Mouse (Mus musculus) right cerebral cortex, adult 2 months (tissue): Measurements from ENCODE around the gene Tfec.

Experiments
- DNase-seq, 2 experiments: peaks; one replicate each; pipeline ENCODE4 v3.0.0; 2021 to 2022; ENCODE audit warnings: low spot score in 2 of 2

The Tfec gene

GRCm38 (mm10) chr6:16898251-16898862, at the start of gene Tfec:
Gene Tfec (minus strand): TSS chr6:16898441.
- no peak for DNase-seq

- DNase-seq, result no peak
Measured at GRCm38 (mm10) chr6:16947837-16948236, 49.6 kb upstream of the Tfec start.

DNA sequence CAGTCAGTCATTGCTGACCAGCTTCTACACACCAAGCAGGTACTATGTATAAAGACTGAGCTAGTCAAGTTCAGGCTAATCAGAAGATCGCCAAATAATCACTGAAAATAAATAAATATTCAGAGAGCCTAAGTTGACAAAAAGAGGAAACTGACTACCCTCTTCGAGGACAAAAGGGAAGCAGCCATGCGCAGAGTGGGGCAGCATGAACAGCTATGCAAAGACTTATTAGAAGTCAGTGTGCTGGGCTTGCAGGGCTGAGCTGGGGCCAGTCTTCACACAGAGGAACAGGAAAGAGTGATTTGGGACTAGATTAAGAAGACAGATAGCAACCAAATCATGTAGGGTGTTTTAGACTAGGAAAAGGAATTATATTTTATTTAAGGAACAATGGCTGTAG, 45.3 kb upstream of the Tfec start:
- DNase-seq, result no peak

- no peak for DNase-seq
Measured at GRCm38 (mm10) chr6:16942433-16942832, 44.2 kb upstream of the Tfec start.

GRCm38 (mm10) chr6:16931059-16931458, 32.8 kb upstream of the Tfec start:
- no peak for DNase-seq

DNA sequence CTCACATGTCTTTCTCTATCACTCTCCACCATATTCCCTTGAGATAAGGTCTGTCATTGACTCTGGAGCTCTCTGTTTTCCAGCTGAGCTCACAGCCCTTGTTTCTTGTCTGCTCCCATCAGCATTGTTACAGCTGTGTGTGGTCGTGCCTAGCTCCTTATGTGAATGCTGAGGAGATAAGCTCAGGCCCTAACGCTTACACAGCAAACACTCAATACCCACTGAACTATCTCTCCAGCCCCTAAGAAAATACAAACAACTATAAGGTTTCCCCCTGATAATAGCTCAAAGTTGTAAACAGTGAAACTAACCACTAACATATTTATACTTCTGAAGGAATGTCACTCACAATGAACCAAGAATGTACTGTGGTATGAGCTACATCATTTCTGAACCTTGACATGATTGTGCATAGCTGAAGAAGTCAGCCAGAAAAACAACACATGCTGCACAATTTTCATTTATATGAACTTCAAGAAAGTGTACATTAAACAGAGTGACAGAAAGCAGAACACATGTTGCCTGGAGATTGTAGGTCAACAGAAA, 21.9 kb upstream of the Tfec start:
- no peak for DNase-seq

- no peak for DNase-seq
Measured at GRCm38 (mm10) chr6:16891819-16892218, 6.4 kb downstream of the Tfec start.

GRCm38 (mm10) chr6:16883537-16884307, 14.5 kb downstream of the Tfec start:
- no peak for DNase-seq

DNA sequence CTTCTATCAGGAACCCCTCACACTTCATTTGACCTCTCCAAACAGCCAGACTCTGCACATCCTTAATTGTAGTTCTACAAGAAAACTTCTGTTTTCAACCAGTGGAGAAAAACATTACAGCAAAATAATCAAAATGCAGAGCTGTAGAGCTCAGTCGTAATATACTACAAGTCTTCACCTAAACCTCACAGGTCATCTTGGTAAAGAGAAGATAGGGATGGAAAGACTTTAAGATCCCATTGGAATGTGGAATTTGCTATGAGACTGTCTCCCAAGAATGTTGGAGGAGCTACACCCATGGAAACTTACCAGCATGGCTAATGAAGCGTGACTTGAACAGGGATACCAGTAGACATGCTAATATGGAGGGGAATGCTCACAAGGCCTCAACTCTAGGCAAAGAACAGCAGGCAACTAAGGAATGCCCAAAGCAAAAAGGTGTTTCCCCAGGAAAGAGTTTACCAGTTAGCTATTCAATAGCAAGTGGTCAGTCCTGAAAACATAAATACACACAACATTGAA, 24.2 kb downstream of the Tfec start:
- DNase-seq, result no peak

- DNase-seq, result no peak
Measured at GRCm38 (mm10) chr6:16870067-16870466, 28.2 kb downstream of the Tfec start.

GRCm38 (mm10) chr6:16868314-16868713, 29.9 kb downstream of the Tfec start:
- DNase-seq, result no peak

GRCm38 (mm10) chr6:16862753-16863508, 35.3 kb downstream of the Tfec start:
- no peak for DNase-seq

GRCm38 (mm10) chr6:16862050-16862449, 36.2 kb downstream of the Tfec start:
- DNase-seq, result no peak

DNA sequence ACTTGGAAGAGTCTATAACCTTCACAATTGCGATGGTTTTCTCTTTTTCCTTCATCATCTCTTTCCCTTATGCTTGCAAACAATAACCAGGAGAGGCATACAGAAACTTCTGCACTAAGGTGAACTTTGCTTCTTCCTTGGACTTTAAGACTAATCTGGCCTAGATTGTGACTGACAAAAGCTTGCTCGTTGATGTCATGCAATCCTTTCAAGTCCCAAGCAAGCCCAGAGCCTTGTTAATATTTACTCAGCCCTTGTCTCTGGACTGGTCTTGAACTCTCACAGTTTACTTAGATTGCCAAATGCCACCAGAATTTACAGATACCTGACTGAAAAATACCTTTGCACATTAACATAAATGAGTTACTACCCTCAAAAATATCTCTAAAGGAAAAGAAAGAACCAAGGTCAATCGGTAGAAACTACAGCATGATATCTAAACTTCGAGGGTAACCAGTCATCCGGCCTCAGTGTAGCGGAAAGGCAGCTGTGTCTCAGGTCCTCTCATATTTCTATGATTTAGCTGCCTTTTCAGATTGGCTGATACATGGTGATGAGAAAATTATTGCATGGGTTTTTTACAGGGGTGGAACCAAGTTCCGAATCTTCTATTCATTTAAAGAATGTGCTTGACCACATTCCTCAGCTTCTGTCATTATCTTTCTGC, 42.2 kb downstream of the Tfec start:
- DNase-seq, result no peak

GRCm38 (mm10) chr6:16854977-16855376, 43.3 kb downstream of the Tfec start:
- no peak for DNase-seq

DNA sequence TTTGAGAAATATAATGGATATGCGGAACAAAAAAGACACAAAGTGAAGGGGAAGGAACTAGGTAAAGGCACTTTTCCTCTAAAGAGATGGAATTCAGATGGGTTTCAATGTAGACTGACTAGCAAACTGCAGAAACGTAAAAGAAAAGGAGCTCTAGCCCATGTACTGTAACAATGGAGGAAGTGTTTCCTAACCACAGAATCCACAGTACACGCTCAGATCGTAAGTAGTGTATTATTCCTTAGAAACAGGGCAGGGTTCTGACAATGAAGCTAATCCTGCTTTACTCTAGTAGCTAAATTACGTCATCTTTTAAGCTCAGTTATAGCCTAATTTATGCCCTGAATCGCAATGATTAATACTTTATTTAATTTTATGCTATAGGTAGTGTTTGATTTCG, 51.7 kb downstream of the Tfec start:
- DNase-seq, result no peak

DNA sequence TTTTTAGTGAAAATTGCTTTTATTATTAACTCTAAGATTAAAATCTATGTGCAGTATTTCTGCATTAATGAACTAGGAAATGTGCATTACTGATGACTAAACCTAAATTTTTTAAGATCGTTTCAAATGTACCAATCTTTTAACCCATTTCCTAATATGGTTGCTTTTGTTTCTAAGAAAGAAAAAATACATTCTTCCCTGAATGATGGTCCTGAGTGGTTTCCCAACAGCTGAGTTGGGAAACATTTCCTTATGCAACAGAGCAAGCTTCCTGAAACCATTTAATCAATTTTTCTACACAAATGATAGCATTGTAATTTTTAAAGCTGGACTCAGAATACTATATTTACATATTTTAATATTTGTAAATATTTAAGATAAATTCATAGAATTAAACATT, 62.6 kb downstream of the Tfec start:
- DNase-seq, result no peak

GRCm38 (mm10) chr6:16828304-16828703, 69.9 kb downstream of the Tfec start:
- DNase-seq, result no peak

DNA sequence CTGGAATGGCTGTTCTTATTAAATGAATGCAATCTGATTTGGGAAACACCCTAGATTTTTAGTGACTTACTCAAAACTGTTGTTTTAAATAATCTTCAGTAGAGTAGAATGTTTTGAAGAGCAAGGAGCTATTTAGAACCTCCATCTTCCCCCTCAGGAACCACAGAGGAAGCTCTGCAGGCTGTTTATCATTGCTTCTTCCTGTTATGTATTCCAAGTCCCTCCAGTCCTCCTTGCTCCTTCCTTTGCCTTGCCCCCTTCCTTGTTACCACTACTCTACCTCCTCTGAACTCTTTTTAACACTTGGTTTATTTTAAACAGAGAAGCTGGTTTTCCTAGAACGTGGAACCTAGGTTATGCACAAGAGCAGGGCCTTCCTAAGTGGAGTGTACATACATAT, 76.3 kb downstream of the Tfec start:
- DNase-seq, result no peak

- DNase-seq, result no peak
Measured at GRCm38 (mm10) chr6:16806302-16806701, 91.9 kb downstream of the Tfec start.

DNA sequence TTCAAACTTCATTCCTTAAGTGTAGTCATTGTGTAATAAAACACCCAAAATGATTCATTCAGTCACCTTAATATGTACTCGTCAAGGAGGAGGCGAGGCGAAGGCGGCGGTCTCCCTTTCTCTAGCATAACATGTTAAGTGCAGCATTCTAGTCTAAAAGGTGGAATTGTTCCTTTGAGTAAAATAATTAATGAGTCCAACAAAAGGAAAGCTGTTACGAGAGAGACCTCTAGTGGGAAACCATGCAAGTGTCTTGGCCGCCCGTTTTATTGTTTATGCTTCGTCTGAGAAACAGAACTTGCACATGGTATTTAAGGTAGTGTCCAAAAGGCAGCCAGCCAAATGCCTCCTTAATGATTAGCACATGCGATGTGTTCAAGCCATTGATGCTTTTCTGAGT, 100.6 kb downstream of the Tfec start:
- peak; percentile 44 to 64 for DNase-seq

GRCm38 (mm10) chr6:16796914-16797313, 101.3 kb downstream of the Tfec start:
- DNase-seq, result peak in 1 of 2 experiments; percentile 3
